Mouse (Mus musculus): ENCODE results near the gene Atf5. TPM values are rescaled to one million over a fixed set of nuclear protein-coding genes. Genes with fewer than 3 reads are reported as not detected.
A peak's percentile ranks its signal among the peaks of the same experiment; 100 is the strongest.

The Atf5 gene
- polyA plus RNA-seq, 1 experiment from 2014 or later: 2.3 TPM

DNA sequence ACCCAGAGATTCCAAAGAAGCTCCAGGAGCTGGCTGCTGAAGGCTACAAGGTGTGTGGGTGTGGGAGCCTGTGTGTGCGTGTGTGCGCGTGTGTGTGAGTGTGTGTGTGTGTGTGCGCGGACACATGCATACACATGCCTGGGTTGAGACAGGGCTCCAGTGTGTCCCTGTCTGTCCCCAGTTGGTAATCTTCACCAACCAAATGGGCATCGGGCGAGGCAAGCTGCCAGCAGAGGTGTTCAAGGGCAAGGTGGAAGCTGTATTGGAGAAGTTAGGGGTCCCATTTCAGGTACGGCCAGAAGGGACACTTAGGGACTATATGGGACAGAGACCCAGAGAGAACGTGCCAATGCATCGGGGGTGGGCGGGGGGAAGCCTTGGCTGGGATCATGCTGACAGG is 43.4 kb upstream of the Atf5 start:
- 93% methylated on average over 11 of the region's 11 CpGs for WGBS
- no peak overlapping the region for H3K4me2 ChIP-seq (ENCODE audit: low read depth, severe bottlenecking)
- peaks cover 30% of the 10 kb centered on the region; the same call in 1 of the 2 replicates for H3K36me3 ChIP-seq (ENCODE audit: control insufficient read depth, insufficient read depth, low read length)
- H3K27ac ChIP-seq (replicated peaks; ENCODE audit: low read depth, low read length): no peak overlapping the region
- ATAC-seq (ENCODE audit: insufficient number of reproducible peaks, low FRiP score, low TSS enrichment, low read depth) (no peak), DNase-seq (ENCODE audit: low spot score) (no peak)
- no peak overlapping the region for H3K4me3 ChIP-seq (ENCODE audit: low read depth, low read length)
- H3K9ac ChIP-seq (ENCODE audit: low read length): no peak overlapping the region
- no peaks in the 10 kb centered on the region for H3K27me3 ChIP-seq (ENCODE audit: control insufficient read depth, insufficient read depth, low read length)
- no peaks in the 10 kb centered on the region for H3K9me3 ChIP-seq (ENCODE audit: control insufficient read depth, low read length)
- peaks cover 8% of the 10 kb centered on the region for H3K4me1 ChIP-seq (ENCODE audit: control insufficient read depth, insufficient read depth, low read length)

DNA sequence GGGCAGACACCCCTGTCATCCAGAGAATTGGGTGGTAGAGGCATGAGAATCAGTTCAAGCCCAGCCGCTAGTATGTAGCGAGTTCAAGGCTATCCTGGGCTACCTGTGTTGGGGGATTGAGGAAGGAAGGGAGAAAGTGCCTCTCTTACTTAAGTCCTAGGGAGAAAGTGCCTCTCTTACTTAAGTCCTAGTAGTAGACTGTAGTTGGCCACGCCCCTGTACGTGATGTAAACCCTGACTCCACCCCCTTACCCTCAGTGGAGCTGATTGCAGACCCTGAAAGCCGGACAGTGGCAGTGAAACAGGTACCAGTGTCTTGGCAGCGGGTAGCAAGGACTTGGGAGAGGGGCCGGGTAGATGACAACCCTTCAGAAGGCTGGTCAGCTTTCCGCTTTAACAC is 41.4 kb upstream of the Atf5 start:
- peak overlapping the region; percentile 52 for H3K4me3 ChIP-seq (ENCODE audit: low read depth, low read length)
- peaks cover 13% of the 10 kb centered on the region; the same call in 1 of the 2 replicates for H3K36me3 ChIP-seq (ENCODE audit: control insufficient read depth, insufficient read depth, low read length)
- peak overlapping the region; percentile 48 for H3K9ac ChIP-seq (ENCODE audit: low read length)
- H3K9me3 ChIP-seq (ENCODE audit: control insufficient read depth, low read length): no peaks in the 10 kb centered on the region
- H3K4me2 ChIP-seq (ENCODE audit: low read depth, severe bottlenecking): peak overlapping the region; percentile 75
- ATAC-seq (ENCODE audit: insufficient number of reproducible peaks, low FRiP score, low TSS enrichment, low read depth) (no peak), DNase-seq (ENCODE audit: low spot score) (no peak)
- peaks cover 16% of the 10 kb centered on the region for H3K4me1 ChIP-seq (ENCODE audit: control insufficient read depth, insufficient read depth, low read length)
- H3K27ac ChIP-seq (replicated peaks; ENCODE audit: low read depth, low read length): no peak overlapping the region
- 28% methylated on average over 8 of the region's 8 CpGs for WGBS
- no peaks in the 10 kb centered on the region for H3K27me3 ChIP-seq (ENCODE audit: control insufficient read depth, insufficient read depth, low read length)

DNA sequence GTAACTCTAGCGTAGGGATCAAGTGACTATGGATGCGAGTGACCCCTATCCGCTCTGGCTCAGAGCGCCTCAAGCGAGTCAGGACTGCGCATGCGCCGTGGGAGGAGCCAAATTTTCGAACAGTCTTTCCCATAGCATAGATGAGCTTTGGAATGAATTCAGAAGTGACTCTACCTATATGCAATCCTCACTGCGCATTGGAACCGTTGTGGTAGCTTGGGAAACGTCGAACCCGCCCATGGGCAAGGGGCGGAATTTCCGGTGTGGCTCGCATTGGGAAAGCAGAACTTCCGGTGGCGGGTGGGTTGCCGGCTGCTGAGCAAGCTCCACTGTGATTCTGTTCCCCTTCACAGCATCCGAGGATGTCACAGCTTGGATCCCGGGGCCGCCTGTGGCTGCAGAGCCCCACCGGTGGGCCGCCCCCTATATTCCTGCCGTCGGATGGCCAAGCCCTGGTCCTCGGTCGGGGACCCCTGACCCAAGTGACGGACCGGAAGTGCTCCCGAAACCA is 40.6 kb upstream of the Atf5 start, which contains the start of gene Pnkp:
Pnkp (plus strand) TSS at position 98 of the 511 bp plus-strand sequence.
- Histone ChIP-seq H3K27me3 (ENCODE audit: control insufficient read depth, insufficient read depth, low read length) (no peaks in the 10 kb centered on the region), H3K36me3 (ENCODE audit: control insufficient read depth, insufficient read depth, low read length) (peaks cover 11% of the 10 kb centered on the region; the same call in 1 of the 2 replicates), H3K4me1 (ENCODE audit: control insufficient read depth, insufficient read depth, low read length) (peaks cover 16% of the 10 kb centered on the region), H3K4me2 (ENCODE audit: low read depth, severe bottlenecking) (peak within 1 kb of the TSS; percentile 75), H3K4me3 (ENCODE audit: low read depth, low read length) (peak within 1 kb of the TSS; percentile 52), H3K9me3 (ENCODE audit: control insufficient read depth, low read length) (no peaks in the 10 kb centered on the region), H3K9ac (ENCODE audit: low read length) (peak within 1 kb of the TSS; percentile 48), H3K27ac (replicated peaks; ENCODE audit: low read depth, low read length) (peak within 1 kb of the TSS; percentile 83)
- DNase-seq (ENCODE audit: low spot score) (peak; percentile 89), ATAC-seq (ENCODE audit: insufficient number of reproducible peaks, low FRiP score, low TSS enrichment, low read depth) (peak; percentile 44; the same call in 1 of the 2 replicates)
- under 1% methylated on average over 32 of the region's 32 CpGs for WGBS

DNA sequence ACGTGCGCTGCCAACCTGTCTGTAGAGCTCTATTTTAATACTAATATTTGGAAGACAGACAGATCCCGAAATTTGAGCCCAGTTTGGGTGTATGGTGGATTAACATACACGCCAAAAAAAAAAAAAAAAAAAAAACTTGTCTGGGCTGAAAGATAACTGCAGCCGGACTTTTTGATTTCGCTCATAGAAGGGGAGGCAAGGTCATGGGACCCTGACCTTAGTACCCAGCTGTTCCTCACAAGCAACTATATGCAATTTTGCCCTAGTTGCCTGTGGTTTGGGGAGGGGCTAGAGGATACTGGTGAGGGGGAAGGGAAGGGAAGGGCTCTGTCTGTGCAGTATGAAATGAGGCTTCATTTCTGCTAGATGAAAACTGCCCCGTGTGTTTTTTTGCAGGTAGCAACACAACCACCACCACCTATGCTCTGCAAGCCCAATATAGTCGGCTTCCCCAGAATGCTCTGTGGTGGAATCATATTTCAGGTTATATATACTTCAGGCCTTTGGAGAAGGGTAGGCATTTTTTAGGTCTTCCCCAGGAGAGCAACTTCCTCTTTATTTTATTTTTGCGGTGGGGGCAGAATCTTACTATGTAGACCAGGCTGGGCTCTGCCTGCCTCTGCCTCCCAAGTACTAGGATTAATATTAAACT is 39.9 kb upstream of the Atf5 start:
- 64% methylated on average over 9 of the region's 9 CpGs for WGBS
- Histone ChIP-seq H3K9me3 (ENCODE audit: control insufficient read depth, low read length) (no peaks in the 10 kb centered on the region), H3K4me1 (ENCODE audit: control insufficient read depth, insufficient read depth, low read length) (peaks cover 16% of the 10 kb centered on the region), H3K27ac (replicated peaks; ENCODE audit: low read depth, low read length) (no peak overlapping the region), H3K4me2 (ENCODE audit: low read depth, severe bottlenecking) (peak overlapping the region; percentile 75), H3K27me3 (ENCODE audit: control insufficient read depth, insufficient read depth, low read length) (no peaks in the 10 kb centered on the region), H3K9ac (ENCODE audit: low read length) (no peak overlapping the region), H3K4me3 (ENCODE audit: low read depth, low read length) (peak overlapping the region; percentile 52), H3K36me3 (ENCODE audit: control insufficient read depth, insufficient read depth, low read length) (peaks cover 8% of the 10 kb centered on the region; the same call in 1 of the 2 replicates)
- ATAC-seq (ENCODE audit: insufficient number of reproducible peaks, low FRiP score, low TSS enrichment, low read depth): no peak
- no peak for DNase-seq (ENCODE audit: low spot score)

- ATAC-seq (ENCODE audit: insufficient number of reproducible peaks, low FRiP score, low TSS enrichment, low read depth): no peak
- no peak for DNase-seq (ENCODE audit: low spot score)
- no peak overlapping the region; the same call in 1 of the 2 replicates for H3K9ac ChIP-seq (ENCODE audit: low read length)
- H3K4me1 ChIP-seq (ENCODE audit: control insufficient read depth, insufficient read depth, low read length): peaks cover 21% of the 10 kb centered on the region
- WGBS: 46% methylated on average over 10 of the region's 10 CpGs
- H3K4me3 ChIP-seq (ENCODE audit: low read depth, low read length): peak overlapping the region; percentile 39
- H3K27me3 ChIP-seq (ENCODE audit: control insufficient read depth, insufficient read depth, low read length): no peaks in the 10 kb centered on the region
- peaks cover 5% of the 10 kb centered on the region; the same call in 1 of the 2 replicates for H3K36me3 ChIP-seq (ENCODE audit: control insufficient read depth, insufficient read depth, low read length)
- H3K9me3 ChIP-seq (ENCODE audit: control insufficient read depth, low read length): no peaks in the 10 kb centered on the region
- H3K27ac ChIP-seq (replicated peaks; ENCODE audit: low read depth, low read length): peak overlapping the region; percentile 48; the same call in 1 of the 2 replicates
- peak overlapping the region; percentile 70 for H3K4me2 ChIP-seq (ENCODE audit: low read depth, severe bottlenecking)
Measured at GRCm38 (mm10) chr7:44855036-44855435, 38.6 kb upstream of the Atf5 start.

GRCm38 (mm10) chr7:44854356-44855031 is 38.0 kb upstream of the Atf5 start:
- H3K9me3 ChIP-seq (ENCODE audit: control insufficient read depth, low read length): no peaks in the 10 kb centered on the region
- peaks cover 21% of the 10 kb centered on the region for H3K4me1 ChIP-seq (ENCODE audit: control insufficient read depth, insufficient read depth, low read length)
- H3K27me3 ChIP-seq (ENCODE audit: control insufficient read depth, insufficient read depth, low read length): no peaks in the 10 kb centered on the region
- WGBS: 2% methylated on average over 45 of the region's 45 CpGs
- ATAC-seq (ENCODE audit: insufficient number of reproducible peaks, low FRiP score, low TSS enrichment, low read depth) (0 out of 2 replicates have a peak, but pooled peaks have one; percentile 15), DNase-seq (ENCODE audit: low spot score) (peak; percentile 81)
- peak overlapping the region; percentile 48 for H3K27ac ChIP-seq (replicated peaks; ENCODE audit: low read depth, low read length)
- H3K4me2 ChIP-seq (ENCODE audit: low read depth, severe bottlenecking): peak overlapping the region; percentile 70
- H3K36me3 ChIP-seq (ENCODE audit: control insufficient read depth, insufficient read depth, low read length): peaks cover 5% of the 10 kb centered on the region; the same call in 1 of the 2 replicates
- H3K4me3 ChIP-seq (ENCODE audit: low read depth, low read length): peak overlapping the region; percentile 39
- H3K9ac ChIP-seq (ENCODE audit: low read length): peak overlapping the region; percentile 56

GRCm38 (mm10) chr7:44853596-44854355 is 37.3 kb upstream of the Atf5 start:
- DNase-seq (ENCODE audit: low spot score): no peak
- Histone ChIP-seq H3K4me2 (ENCODE audit: low read depth, severe bottlenecking) (peak overlapping the region; percentile 70), H3K4me1 (ENCODE audit: control insufficient read depth, insufficient read depth, low read length) (peaks cover 21% of the 10 kb centered on the region), H3K9ac (ENCODE audit: low read length) (peak overlapping the region; percentile 56), H3K27ac (replicated peaks; ENCODE audit: low read depth, low read length) (peak overlapping the region; percentile 48), H3K4me3 (ENCODE audit: low read depth, low read length) (peak overlapping the region; percentile 39), H3K9me3 (ENCODE audit: control insufficient read depth, low read length) (no peaks in the 10 kb centered on the region), H3K27me3 (ENCODE audit: control insufficient read depth, insufficient read depth, low read length) (no peaks in the 10 kb centered on the region), H3K36me3 (ENCODE audit: control insufficient read depth, insufficient read depth, low read length) (peaks cover 5% of the 10 kb centered on the region; the same call in 1 of the 2 replicates)
- WGBS: 34% methylated on average over 26 of the region's 26 CpGs
- no peak for ATAC-seq (ENCODE audit: insufficient number of reproducible peaks, low FRiP score, low TSS enrichment, low read depth)

GRCm38 (mm10) chr7:44853065-44853464 is 36.6 kb upstream of the Atf5 start:
- no peak overlapping the region for H3K4me3 ChIP-seq (ENCODE audit: low read depth, low read length)

More at GRCm38 (mm10) chr7:44853065-44853464, 36.6 kb upstream of the Atf5 start:
- Histone ChIP-seq H3K4me1 (ENCODE audit: control insufficient read depth, insufficient read depth, low read length) (peaks cover 21% of the 10 kb centered on the region), H3K27me3 (ENCODE audit: control insufficient read depth, insufficient read depth, low read length) (no peaks in the 10 kb centered on the region), H3K9ac (ENCODE audit: low read length) (no peak overlapping the region), H3K4me2 (ENCODE audit: low read depth, severe bottlenecking) (no peak overlapping the region), H3K36me3 (ENCODE audit: control insufficient read depth, insufficient read depth, low read length) (peaks cover 5% of the 10 kb centered on the region; the same call in 1 of the 2 replicates), H3K9me3 (ENCODE audit: control insufficient read depth, low read length) (no peaks in the 10 kb centered on the region), H3K27ac (replicated peaks; ENCODE audit: low read depth, low read length) (no peak overlapping the region)
- ATAC-seq (ENCODE audit: insufficient number of reproducible peaks, low FRiP score, low TSS enrichment, low read depth) (no peak), DNase-seq (ENCODE audit: low spot score) (no peak)
- 98% methylated on average over 2 of the region's 2 CpGs for WGBS

Measured in limb, embryonic 11.5 days (tissue).